9 mouse cellular contexts compared by ENCODE assay signal in genomic region chr13:94439386-94439785, GRCm38 (mm10).
A peak's percentile ranks its signal among the peaks of the same experiment; 100 is the strongest.
DNase-seq lines count a peak whose midpoint lies in the region; TF ChIP-seq lines count a peak whose summit lies in the region.
"Had no signal": no experiment of that assay in that cellular context is flagged by ENCODE, and none has a peak within 500 bp of the region (broad histone marks: within the 10 kb centered on the region; RNA-seq: fewer than 3 reads in every experiment).

No protein-coding gene starts in this region.

- no peaks in the 10 kb centered on the region for H3K4me1 ChIP-seq in kidney, adult 2 months (ENCODE audit: control insufficient read depth, insufficient read depth, low read length)

- 48% methylated on average over 5 of the region's 5 CpGs for WGBS in kidney, adult 2 months

- TF ChIP-seq POLR2A in kidney, adult 2 months (IDR thresholded peaks at IDR 0.05; ENCODE audit: low read depth, low read length): no peak

- no peak for TF ChIP-seq CTCF in kidney, adult 2 months (conservative IDR thresholded peaks at IDR 0.05; ENCODE audit: insufficient read depth, insufficient read length, low read depth, low read length)

- no peaks in the 10 kb centered on the region for H3K36me3 ChIP-seq in kidney, adult 2 months (ENCODE audit: control insufficient read depth, insufficient read depth, low read length)

- no peak overlapping the region for H3K27ac ChIP-seq in kidney, adult 2 months (ENCODE audit: insufficient read depth, low read depth, low read length)

- H3K27me3 ChIP-seq in kidney, adult 2 months (replicated peaks; ENCODE audit: control insufficient read depth, insufficient read depth, low read length): no peaks in the 10 kb centered on the region

- peak; percentile 22 to 58 for DNase-seq in cerebellum, postnatal 25 days
- DNase-seq in cerebellum, adult 8-10 months: no peak
- DNase-seq in kidney, adult 2 months: peak; percentile 32
- DNase-seq in kidney, adult 11 months: no peak
- peak; percentile 53 for DNase-seq in testis, postnatal 10 days (ENCODE audit: low spot score)
- DNase-seq in testis, postnatal 14 days (ENCODE audit: low spot score): no peak
- DNase-seq in skeletal muscle tissue, adult 2 months (ENCODE audit: low read depth, low spot score): peak; percentile 6
- no peak for DNase-seq in liver
- DNase-seq: cerebellum, adult 11-12 months had no signal

- H3K4me3 ChIP-seq in kidney, adult 2 months (ENCODE audit: insufficient read depth, low read depth, low read length): no peak overlapping the region

Comparison
In these comparisons a context has a peak if more than half of its experiments do, and no peak if none do; other contexts are left out.
1. DNase-seq: peak in cerebellum, postnatal 25 days (2 of 2), kidney, adult 2 months (single experiment), testis, postnatal 10 days (single experiment) and skeletal muscle tissue, adult 2 months (single experiment); none in cerebellum, adult 8-10 months (single experiment), kidney, adult 11 months (single experiment), testis, postnatal 14 days (single experiment) and liver (single experiment).